Mouse (Mus musculus) MEL (cell line): ENCODE data around the gene Vsir. TPM values are rescaled to one million over a fixed set of nuclear protein-coding genes. Genes with fewer than 3 reads are reported as not detected.

ENCODE experiments used
- DNase-seq: peaks from one replicate; pipeline ENCODE4 v3.0.0; 2011; ENCODE audit warnings: low read depth, low spot score
- H3K27ac ChIP-seq: 2 replicates; pipeline ENCODE4 v1.5.1; 2012; ENCODE audit warnings: low read depth, mild to moderate bottlenecking, control low read depth, low read length, moderate library complexity; ENCODE audit not compliant: control insufficient read depth
- H3K27me3 ChIP-seq, 2 experiments: fragments of 150-350 bp in 1 of 2; sonication (generic) in 1 of 2; 2 replicates each; pipeline ENCODE4 v1.6.1; 2012; ENCODE audit warnings: low read length in 2 of 2, mild to moderate bottlenecking in 2 of 2, improper control_type of control experiment in 1 of 2, moderate library complexity in 1 of 2; ENCODE audit not compliant: insufficient read depth in 2 of 2, control insufficient read depth in 1 of 2
- H3K36me3 ChIP-seq, 2 experiments: 2 replicates each; pipeline ENCODE4 v1.6.1; 2012 to 2014; ENCODE audit warnings: low read length in 2 of 2, improper control_type of control experiment in 1 of 2, inconsistent platforms in 1 of 2, mild to moderate bottlenecking in 1 of 2; ENCODE audit not compliant: insufficient read depth in 2 of 2, control insufficient read depth in 1 of 2
- H3K4me1 ChIP-seq, 2 experiments: fragments of 150-350 bp in 1 of 2; sonication (generic) in 1 of 2; 2 replicates each; pipeline ENCODE4 v1.6.1; 2012; ENCODE audit warnings: low read length in 2 of 2, improper control_type of control experiment in 1 of 2, mild to moderate bottlenecking in 1 of 2; ENCODE audit not compliant: insufficient read depth in 2 of 2, control insufficient read depth in 1 of 2
- H3K4me3 ChIP-seq, 2 experiments: fragments of 150-350 bp in 1 of 2; sonication (generic) in 1 of 2; 2 replicates each; pipeline ENCODE4 v1.5.1; 2012; ENCODE audit warnings: low read depth in 2 of 2, low read length in 2 of 2, mild to moderate bottlenecking in 2 of 2, moderate library complexity in 2 of 2, control low read depth in 1 of 2, improper control_type of control experiment in 1 of 2; ENCODE audit not compliant: control insufficient read depth in 1 of 2, insufficient read depth in 1 of 2
- H3K79me2 ChIP-seq: 2 replicates; pipeline ENCODE4 v1.6.1; 2012; ENCODE audit warnings: mild to moderate bottlenecking, low read length, moderate library complexity; ENCODE audit not compliant: control insufficient read depth, poor library complexity, insufficient read depth
- H3K9ac ChIP-seq: 2 replicates; pipeline ENCODE4 v1.6.1; 2012; ENCODE audit warnings: low read depth, mild to moderate bottlenecking, control low read depth, low read length, moderate library complexity; ENCODE audit not compliant: control insufficient read depth, poor library complexity, severe bottlenecking
- H3K9me3 ChIP-seq: fragments of 150-350 bp; sonication (generic); replicated peaks from 2 replicates; pipeline ENCODE4 v1.6.1; 2012; ENCODE audit warnings: mild to moderate bottlenecking, low read length, improper control_type of control experiment, moderate library complexity; ENCODE audit not compliant: insufficient read depth
- CHD1 ChIP-seq: IDR thresholded peaks from 2 replicates; pipeline ENCODE4 v1.6.1; 2012; ENCODE audit warnings: low read depth, mild to moderate bottlenecking, inconsistent platforms, low read length, improper control_type of control experiment
- CHD2 ChIP-seq: IDR thresholded peaks from 2 replicates; pipeline ENCODE4 v1.6.1; 2011; ENCODE audit warnings: low read length, improper control_type of control experiment
- CTCF ChIP-seq, 3 experiments: IDR thresholded peaks in 2 of 3; conservative IDR thresholded peaks in 1 of 3; 2 replicates each; pipeline ENCODE4 v1.5.1; 2011 to 2012; ENCODE audit warnings: low read length in 3 of 3, low read depth in 2 of 3, mild to moderate bottlenecking in 2 of 3, improper control_type of control experiment in 1 of 3, inconsistent platforms in 1 of 3, mixed read lengths in 1 of 3, moderate library complexity in 1 of 3; ENCODE audit not compliant: control insufficient read depth in 1 of 3, insufficient read depth in 1 of 3, poor library complexity in 1 of 3, severe bottlenecking in 1 of 3
- ELF1 ChIP-seq: IDR thresholded peaks from 2 replicates; pipeline ENCODE4 v1.6.1; 2014; ENCODE audit warnings: low read depth, mild to moderate bottlenecking, inconsistent platforms, low read length, improper control_type of control experiment, moderate library complexity
- EP300 ChIP-seq, 2 experiments: IDR thresholded peaks; 2 replicates each; pipeline ENCODE4 v1.6.1; 2011; ENCODE audit warnings: improper control_type of control experiment in 2 of 2, low read length in 2 of 2, low read depth in 1 of 2, mild to moderate bottlenecking in 1 of 2
- GABPA ChIP-seq: IDR thresholded peaks from 2 replicates; pipeline ENCODE4 v1.6.1; 2012; ENCODE audit warnings: low read depth, mild to moderate bottlenecking, inconsistent platforms, low read length, improper control_type of control experiment, moderate library complexity
- GATA1 ChIP-seq: IDR thresholded peaks from 2 replicates; pipeline ENCODE4 v1.6.1; 2011; ENCODE audit warnings: low read depth, low read length, improper control_type of control experiment
- HCFC1 ChIP-seq: IDR thresholded peaks from 2 replicates; pipeline ENCODE4 v1.6.1; 2012; ENCODE audit warnings: low read depth, mild to moderate bottlenecking, inconsistent platforms, low read length, improper control_type of control experiment, moderate library complexity
- KAT2A ChIP-seq: conservative IDR thresholded peaks from 2 replicates; pipeline ENCODE4 v1.6.1; 2012; ENCODE audit warnings: low read depth, low read length, improper control_type of control experiment, inconsistent platforms
- MAX ChIP-seq: IDR thresholded peaks from 2 replicates; pipeline ENCODE4 v1.6.1; 2011; ENCODE audit warnings: low read length, improper control_type of control experiment
- MAZ ChIP-seq: IDR thresholded peaks from 2 replicates; pipeline ENCODE4 v1.6.1; 2012; ENCODE audit warnings: low read depth, mild to moderate bottlenecking, inconsistent platforms, low read length, improper control_type of control experiment
- MEF2A ChIP-seq: IDR thresholded peaks from 2 replicates; pipeline ENCODE4 v1.6.1; 2014; ENCODE audit warnings: low read depth, mild to moderate bottlenecking, inconsistent platforms, low read length, improper control_type of control experiment; ENCODE audit not compliant: poor library complexity, insufficient replicate concordance, severe bottlenecking; ENCODE audit errors: extremely low read depth
- MXI1 ChIP-seq: IDR thresholded peaks from 2 replicates; pipeline ENCODE4 v1.6.1; 2011; ENCODE audit warnings: mild to moderate bottlenecking, low read depth, low read length, improper control_type of control experiment
- MYC ChIP-seq: IDR thresholded peaks from 2 replicates; pipeline ENCODE4 v1.6.1; 2011; ENCODE audit warnings: low read depth, mild to moderate bottlenecking, low read length, improper control_type of control experiment, moderate library complexity
- NRF1 ChIP-seq: IDR thresholded peaks from 2 replicates; pipeline ENCODE4 v1.6.1; 2014; ENCODE audit warnings: low read depth, mild to moderate bottlenecking, inconsistent platforms, low read length, improper control_type of control experiment, moderate library complexity; ENCODE audit not compliant: poor library complexity, insufficient read depth, severe bottlenecking
- POLR2A ChIP-seq, 2 experiments: IDR thresholded peaks; 2 replicates each; pipeline ENCODE4 v1.6.1; 2011 to 2012; ENCODE audit warnings: low read length in 2 of 2, mild to moderate bottlenecking in 2 of 2, control low read depth in 1 of 2, improper control_type of control experiment in 1 of 2, low read depth in 1 of 2, moderate library complexity in 1 of 2; ENCODE audit not compliant: control insufficient read depth in 1 of 2, insufficient read depth in 1 of 2, poor library complexity in 1 of 2
- POLR2AphosphoS2 ChIP-seq: IDR thresholded peaks from 2 replicates; pipeline ENCODE4 v1.6.1; 2011; ENCODE audit warnings: low read length, improper control_type of control experiment
- POLR2AphosphoS5 ChIP-seq: IDR thresholded peaks from 2 replicates; pipeline ENCODE4 v1.6.1; 2012; ENCODE audit warnings: low read depth, borderline replicate concordance, mild to moderate bottlenecking, inconsistent platforms, low read length, moderate library complexity, mixed read lengths
- RAD21 ChIP-seq: IDR thresholded peaks from 2 replicates; pipeline ENCODE4 v1.6.1; 2011; ENCODE audit warnings: mild to moderate bottlenecking, low read depth, low read length, improper control_type of control experiment
- RCOR1 ChIP-seq: IDR thresholded peaks from 2 replicates; pipeline ENCODE4 v1.6.1; 2012; ENCODE audit warnings: low read depth, mild to moderate bottlenecking, inconsistent platforms, low read length, improper control_type of control experiment
- SIN3A ChIP-seq: IDR thresholded peaks from 2 replicates; pipeline ENCODE4 v1.6.1; 2012; ENCODE audit warnings: low read length, improper control_type of control experiment, inconsistent platforms
- SMC3 ChIP-seq: IDR thresholded peaks from 2 replicates; pipeline ENCODE4 v1.6.1; 2011; ENCODE audit warnings: low read depth, low read length, improper control_type of control experiment
- TCF12 ChIP-seq: IDR thresholded peaks from 2 replicates; pipeline ENCODE4 v1.6.1; 2014; ENCODE audit warnings: low read depth, mild to moderate bottlenecking, inconsistent platforms, low read length, improper control_type of control experiment, moderate library complexity
- USF2 ChIP-seq, 2 experiments: IDR thresholded peaks; 2 replicates each; pipeline ENCODE4 v1.6.1; 2011 to 2012; ENCODE audit warnings: improper control_type of control experiment in 2 of 2, low read length in 2 of 2, borderline replicate concordance in 1 of 2, inconsistent platforms in 1 of 2, low read depth in 1 of 2, mild to moderate bottlenecking in 1 of 2; ENCODE audit not compliant: insufficient read depth in 1 of 2
- ZC3H11A ChIP-seq: IDR thresholded peaks from 2 replicates; pipeline ENCODE4 v1.6.1; 2012; ENCODE audit warnings: low read depth, mild to moderate bottlenecking, inconsistent platforms, low read length, improper control_type of control experiment
- ZKSCAN1 ChIP-seq: IDR thresholded peaks from 2 replicates; pipeline ENCODE4 v1.6.1; 2012; ENCODE audit warnings: low read depth, mild to moderate bottlenecking, inconsistent platforms, low read length, improper control_type of control experiment, moderate library complexity
- ZNF384 ChIP-seq: IDR thresholded peaks from 2 replicates; pipeline ENCODE4 v1.6.1; 2012; ENCODE audit warnings: low read depth, mild to moderate bottlenecking, inconsistent platforms, low read length, improper control_type of control experiment
- polyA plus RNA-seq, 2 experiments: library from polyadenylated mRNA; stranded (reverse) in 1 of 2; unstranded in 1 of 2; fragments of >175 nt in 1 of 2; fragments of >200 nt in 1 of 2; gene quantifications; 2 replicates each; pipeline versions ENCODE4 v1.2.1 to v1.2.4; 2012; ENCODE audit warnings: low replicate concordance in 2 of 2, low read depth in 1 of 2; ENCODE audit not compliant: insufficient read length in 2 of 2, insufficient read depth in 1 of 2, missing spikeins in 1 of 2
- total RNA-seq: library from RNA; depleted of rRNA; stranded (reverse); fragments of 300-350 nt; gene quantifications from 2 replicates; pipeline ENCODE4 v1.2.3, GENCODE M21; 2012

Vsir gene
- total and polyA plus RNA-seq, 3 experiments, result 10.6 to 11.2 TPM; not detected in 1

DNA sequence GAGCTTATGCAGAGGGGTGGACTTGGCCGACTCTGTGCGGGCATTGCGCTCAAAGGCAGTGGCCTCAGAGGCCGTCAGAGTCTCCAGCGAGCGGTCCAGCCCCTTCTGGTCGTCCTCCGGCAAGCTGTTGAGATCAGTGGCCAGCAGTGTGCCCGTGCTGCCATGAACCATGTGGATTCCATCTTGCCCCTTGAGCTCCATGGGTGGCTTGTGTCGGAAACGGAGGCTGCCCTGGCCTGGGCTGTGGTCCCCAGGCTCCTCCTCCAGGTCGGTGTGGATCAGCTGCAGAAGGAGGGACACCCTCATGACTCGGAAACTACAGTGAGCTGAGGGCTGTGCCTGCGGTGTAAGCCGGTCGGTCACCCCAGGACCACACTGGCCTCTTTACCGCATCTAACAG is 43.2 kb upstream of the Vsir start:
- no peak overlapping the region for H3K27ac ChIP-seq
- no peak for DNase-seq
- H3K27me3 ChIP-seq, result no peaks in the 10 kb centered on the region
- no peaks in the 10 kb centered on the region for H3K4me1 ChIP-seq
- no peaks in the 10 kb centered on the region for H3K9me3 ChIP-seq
- no peaks in the 10 kb centered on the region for H3K79me2 ChIP-seq
- H3K36me3 ChIP-seq, result peaks cover 0 to 1% of the 10 kb centered on the region in 2 experiments; a peak in 1 of 4 replicates
- no peak for TF ChIP-seq HCFC1
- no peak for TF ChIP-seq NRF1
- no peak for TF ChIP-seq RAD21
- no peak for TF ChIP-seq CHD2
- TF ChIP-seq MAX, result no peak
- no peak for TF ChIP-seq KAT2A
- TF ChIP-seq CHD1, result no peak
- TF ChIP-seq CTCF (IDR thresholded peaks at IDR 0.05 in 2 of 3, conservative IDR thresholded peaks at IDR 0.05 in 1 of 3; ENCODE audit: control insufficient read depth in 1 of 3, insufficient read depth in 1 of 3, low read depth in 2 of 3, low read length in 3 of 3, poor library complexity in 1 of 3, severe bottlenecking in 1 of 3), result no peak
- TF ChIP-seq ELF1, result no peak
- TF ChIP-seq USF2 (IDR thresholded peaks at IDR 0.05; ENCODE audit: borderline replicate concordance in 1 of 2, insufficient read depth in 1 of 2, low read depth in 1 of 2, low read length in 2 of 2), result no peak
- TF ChIP-seq MXI1, result no peak
- no peak for TF ChIP-seq ZNF384
- H3K4me3 ChIP-seq, result no peak overlapping the region
- H3K9ac ChIP-seq, result no peak overlapping the region

DNA sequence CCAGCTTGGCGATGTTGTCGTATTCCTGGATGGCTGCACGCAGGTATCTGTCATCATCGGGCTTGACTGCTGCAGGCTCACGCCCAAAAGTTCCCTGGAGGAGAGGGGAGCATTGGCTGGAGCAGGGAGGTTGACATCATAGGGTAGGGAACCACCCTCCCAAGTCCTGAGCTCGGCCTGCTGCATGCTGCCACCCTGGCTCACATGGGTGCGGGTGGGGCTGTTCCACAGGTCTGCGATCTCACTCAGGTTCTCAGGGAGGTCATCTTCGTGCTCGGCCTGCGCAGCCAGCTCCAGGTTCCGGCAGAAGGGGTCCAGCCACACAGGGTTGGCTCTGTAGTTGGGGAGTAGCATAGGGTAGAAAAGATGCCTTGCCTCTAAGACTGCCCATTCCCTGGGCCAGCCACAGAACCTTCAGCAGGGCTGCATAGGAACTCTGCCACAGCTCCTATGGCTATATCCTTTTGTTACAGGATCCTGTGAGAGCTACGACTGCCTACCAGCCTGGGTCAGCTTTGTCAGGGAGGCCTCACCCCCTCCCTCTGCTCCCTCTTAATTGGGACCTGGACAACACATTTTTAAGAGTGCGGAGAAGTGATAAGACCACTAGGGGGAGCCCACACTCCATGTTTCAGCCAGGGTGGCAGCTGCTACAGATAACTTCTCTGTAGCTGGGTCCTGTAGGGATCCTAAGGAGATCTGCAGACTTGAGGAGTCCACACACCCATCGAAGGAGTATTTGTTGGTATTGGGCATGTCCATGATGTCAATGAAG is 41.6 kb upstream of the Vsir start:
- no peaks in the 10 kb centered on the region for H3K79me2 ChIP-seq
- peak; percentile 84 for DNase-seq
- no peaks in the 10 kb centered on the region for H3K27me3 ChIP-seq
- H3K9me3 ChIP-seq, result no peaks in the 10 kb centered on the region
- no peak overlapping the region for H3K4me3 ChIP-seq
- TF ChIP-seq CTCF (IDR thresholded peaks at IDR 0.05 in 2 of 3, conservative IDR thresholded peaks at IDR 0.05 in 1 of 3; ENCODE audit: control insufficient read depth in 1 of 3, insufficient read depth in 1 of 3, low read depth in 2 of 3, low read length in 3 of 3, poor library complexity in 1 of 3, severe bottlenecking in 1 of 3), result peak; percentile 78 to 97 (median 84)
- TF ChIP-seq TCF12, result no peak
- TF ChIP-seq ZNF384, result no peak
- TF ChIP-seq POLR2AphosphoS5, result no peak
- TF ChIP-seq SMC3, result peak; percentile 90
- TF ChIP-seq POLR2AphosphoS2, result no peak
- no peak for TF ChIP-seq RCOR1
- TF ChIP-seq MEF2A, result no peak
- TF ChIP-seq ZC3H11A, result peak; percentile 89
- TF ChIP-seq KAT2A, result no peak
- no peak for TF ChIP-seq MYC
- 0 out of 2 replicates have a peak, but pooled peaks have one; percentile 39 for TF ChIP-seq GATA1
- no peak for TF ChIP-seq ELF1
- TF ChIP-seq CHD1, result no peak
- no peak for TF ChIP-seq EP300 (IDR thresholded peaks at IDR 0.05; ENCODE audit: low read depth in 1 of 2, low read length in 2 of 2)
- TF ChIP-seq GABPA, result no peak
- TF ChIP-seq RAD21, result peak; percentile 99
- TF ChIP-seq POLR2A (IDR thresholded peaks at IDR 0.05; ENCODE audit: control insufficient read depth in 1 of 2, insufficient read depth in 1 of 2, low read depth in 1 of 2, low read length in 2 of 2, poor library complexity in 1 of 2), result no peak
- no peak for TF ChIP-seq ZKSCAN1
- TF ChIP-seq MAZ, result peak; percentile 46; the same call in 1 of the 2 replicates
- no peak for TF ChIP-seq SIN3A
- H3K4me1 ChIP-seq, result no peaks in the 10 kb centered on the region
- H3K36me3 ChIP-seq, result peaks cover 0 to 1% of the 10 kb centered on the region in 2 experiments; a peak in 1 of 4 replicates
- no peak overlapping the region for H3K9ac ChIP-seq
- H3K27ac ChIP-seq, result no peak overlapping the region
